17 mouse cellular contexts compared by ENCODE assay signal in the genomic region with DNA sequence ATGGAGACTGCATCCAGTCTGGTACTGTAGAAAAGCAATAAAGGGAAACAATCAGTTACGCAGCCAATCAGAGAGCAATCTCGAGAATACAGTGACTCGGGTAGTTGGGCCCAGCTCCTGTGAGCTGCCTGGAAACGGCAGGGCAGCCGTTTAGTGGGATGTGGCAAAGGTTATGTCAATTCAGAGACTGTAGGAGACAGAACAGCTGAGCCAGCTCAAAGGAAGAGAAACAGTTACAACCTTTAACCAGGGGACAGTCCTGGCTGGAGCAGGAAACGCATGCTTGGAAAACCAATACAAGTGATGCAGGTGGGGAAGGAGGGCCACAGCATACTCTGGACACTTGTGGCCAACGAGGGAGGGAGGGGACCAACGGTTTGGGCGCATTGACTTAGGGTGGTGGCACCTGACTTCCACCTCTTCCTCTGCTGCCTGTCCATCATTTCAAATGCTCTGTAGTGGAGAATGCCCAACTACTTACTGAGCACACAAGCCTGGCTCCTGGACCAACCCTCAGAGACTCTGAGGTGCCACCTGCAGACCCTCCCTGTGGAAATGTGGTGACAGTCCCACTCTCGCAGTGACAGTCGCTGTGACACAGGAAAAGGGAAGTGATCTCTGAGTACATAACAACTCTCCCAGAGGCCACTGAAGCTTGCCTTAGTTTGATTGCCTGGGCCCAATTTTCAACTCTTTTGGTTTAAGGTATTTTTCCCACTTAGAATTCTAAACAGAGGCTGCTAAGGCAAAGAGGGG.
DNase-seq lines count a peak whose midpoint lies in the region; ATAC-seq lines count a peak whose summit lies in the region.
"Had no signal": no experiment of that assay in that cellular context is flagged by ENCODE, and none has a peak within 500 bp of the region (broad histone marks: within the 10 kb centered on the region; RNA-seq: fewer than 3 reads in every experiment).

No protein-coding gene starts in this region.

- no peak overlapping the region for H3K27ac ChIP-seq in midbrain, embryonic 16.5 days (ENCODE audit: low read length)
- H3K27ac ChIP-seq in midbrain, embryonic 11.5 days (ENCODE audit: low read depth, low read length): no peak overlapping the region
- H3K27ac ChIP-seq: forebrain, embryonic 13.5 days; heart, embryonic 15.5 days; hindbrain, embryonic 12.5 days; neural tube, embryonic 13.5 days had no signal

- 63% methylated on average over 11 of the region's 11 CpGs for WGBS in midbrain, embryonic 16.5 days
- WGBS in midbrain, embryonic 11.5 days: 84% methylated on average over 11 of the region's 11 CpGs

- no peak overlapping the region for H3K4me2 ChIP-seq in midbrain, embryonic 16.5 days (ENCODE audit: low read length)
- no peak overlapping the region for H3K4me2 ChIP-seq in midbrain, embryonic 11.5 days
- H3K4me2 ChIP-seq: forebrain, embryonic 13.5 days; heart, embryonic 15.5 days; hindbrain, embryonic 12.5 days; neural tube, embryonic 13.5 days had no signal

- no peaks in the 10 kb centered on the region for H3K9me3 ChIP-seq in midbrain, embryonic 16.5 days (replicated peaks; ENCODE audit: control insufficient read depth, low read length, poor library complexity, severe bottlenecking)
- H3K9me3 ChIP-seq in midbrain, embryonic 11.5 days (ENCODE audit: control insufficient read depth, low read length): no peaks in the 10 kb centered on the region
- H3K9me3 ChIP-seq: forebrain, embryonic 13.5 days; heart, embryonic 15.5 days; hindbrain, embryonic 12.5 days; neural tube, embryonic 13.5 days had no signal

- no peaks in the 10 kb centered on the region for H3K4me1 ChIP-seq in midbrain, embryonic 16.5 days (ENCODE audit: control insufficient read depth, insufficient read depth, low read length)
- H3K4me1 ChIP-seq in midbrain, embryonic 11.5 days (ENCODE audit: control insufficient read depth, insufficient read depth, low read length): no peaks in the 10 kb centered on the region
- H3K4me1 ChIP-seq: heart, embryonic 15.5 days; hindbrain, embryonic 12.5 days; neural tube, embryonic 13.5 days had no signal

- H3K27me3 ChIP-seq in midbrain, embryonic 16.5 days (ENCODE audit: control insufficient read depth, insufficient read depth, low read depth, low read length): no peaks in the 10 kb centered on the region
- no peaks in the 10 kb centered on the region for H3K27me3 ChIP-seq in midbrain, embryonic 11.5 days (ENCODE audit: control insufficient read depth, insufficient read depth, low read length)
- H3K27me3 ChIP-seq: forebrain, embryonic 13.5 days; heart, embryonic 15.5 days; hindbrain, embryonic 12.5 days; neural tube, embryonic 13.5 days had no signal

- no peak overlapping the region for H3K9ac ChIP-seq in midbrain, embryonic 16.5 days (ENCODE audit: low read depth, low read length)
- H3K9ac ChIP-seq in midbrain, embryonic 11.5 days (ENCODE audit: low read length): no peak overlapping the region
- H3K9ac ChIP-seq: forebrain, embryonic 13.5 days; heart, embryonic 15.5 days; hindbrain, embryonic 12.5 days; neural tube, embryonic 13.5 days had no signal

- intact Hi-C loops in heart, postnatal 10 days (cut with DNase I): no loop called here

- H3K4me3 ChIP-seq in midbrain, embryonic 16.5 days (ENCODE audit: low read depth, low read length): no peak overlapping the region
- no peak overlapping the region for H3K4me3 ChIP-seq in midbrain, embryonic 11.5 days (ENCODE audit: low read depth, low read length)
- H3K4me3 ChIP-seq: forebrain, embryonic 13.5 days; heart, embryonic 15.5 days; hindbrain, embryonic 12.5 days; neural tube, embryonic 13.5 days had no signal

- peak; percentile 33; the same call in 1 of the 2 replicates for ATAC-seq in midbrain, embryonic 16.5 days
- ATAC-seq in midbrain, embryonic 11.5 days (ENCODE audit: low FRiP score): no peak
- ATAC-seq: forebrain, embryonic 13.5 days; lung, postnatal 0 days had no signal

- H3K36me3 ChIP-seq in midbrain, embryonic 16.5 days (ENCODE audit: control insufficient read depth, insufficient read depth, low read length): no peaks in the 10 kb centered on the region
- no peaks in the 10 kb centered on the region for H3K36me3 ChIP-seq in midbrain, embryonic 11.5 days (ENCODE audit: control insufficient read depth, insufficient read depth, low read length)
- H3K36me3 ChIP-seq: heart, embryonic 15.5 days; hindbrain, embryonic 12.5 days; neural tube, embryonic 13.5 days had no signal

- DNase-seq in heart, adult 11 months: peak; percentile 53
- DNase-seq in heart, postnatal 10 days: no peak
- no peak for DNase-seq in midbrain, embryonic 11.5 days (ENCODE audit: low spot score, missing footprints)
- DNase-seq in kidney, postnatal 10 days: peak; percentile 9
- peak; percentile 68 for DNase-seq in yolk sac, embryonic 10.5 days (ENCODE audit: low spot score)
- no peak for DNase-seq in right cerebral cortex, postnatal 36 days (ENCODE audit: low spot score in 2 of 2)
- DNase-seq in gastrocnemius, adult 18-20 months (ENCODE audit: low spot score): no peak
- DNase-seq: adrenal gland, adult 2 months; cerebellum, adult 2 months; heart, adult 18-20 months; right cerebral cortex, adult 18-20 months had no signal

Comparison
In these comparisons a context has a peak if more than half of its experiments do, and no peak if none do; other contexts are left out.
1. DNase-seq: peak in heart, adult 11 months (single experiment), kidney, postnatal 10 days (single experiment) and yolk sac, embryonic 10.5 days (single experiment); none in heart, postnatal 10 days (0 of 2), midbrain, embryonic 11.5 days (single experiment), right cerebral cortex, postnatal 36 days (0 of 2) and gastrocnemius, adult 18-20 months (single experiment).